Mouse (Mus musculus) E14TG2a.4 (cell line): Measurements from ENCODE around the gene Zfp879.
A peak's percentile ranks its signal among the peaks of the same experiment; 100 is the strongest.

Experiments used
- H3K27me3 ChIP-seq: 2 replicates; pipeline ENCODE4 v1.6.1; 2014; ENCODE audit warnings: low read length, control low read depth; ENCODE audit not compliant: insufficient read depth
- H3K36me3 ChIP-seq: 2 replicates; pipeline ENCODE4 v1.6.1; 2014; ENCODE audit warnings: low read length, control low read depth; ENCODE audit not compliant: insufficient read depth
- H3K4me1 ChIP-seq: replicated peaks from 2 replicates; pipeline ENCODE4 v1.6.1; 2014; ENCODE audit warnings: low read depth, low read length, control low read depth
- H3K4me3 ChIP-seq: replicated peaks from 2 replicates; pipeline ENCODE4 v1.5.1; 2014; ENCODE audit warnings: mild to moderate bottlenecking, low read length
- H3K9me3 ChIP-seq: 2 replicates; pipeline ENCODE4 v1.6.1; 2014; ENCODE audit warnings: low read length, control low read depth
- CTCF ChIP-seq: conservative IDR thresholded peaks from 2 replicates; pipeline ENCODE4 v1.5.1; 2014; ENCODE audit warnings: low read length
- NANOG ChIP-seq: IDR thresholded peaks from 2 replicates; pipeline ENCODE4 v1.6.1; 2014; ENCODE audit warnings: borderline replicate concordance, low read length, mixed read lengths
- POU5F1 ChIP-seq: IDR thresholded peaks from 2 replicates; pipeline ENCODE4 v1.6.1; 2014; ENCODE audit warnings: low read length, borderline replicate concordance

Zfp879 gene

DNA sequence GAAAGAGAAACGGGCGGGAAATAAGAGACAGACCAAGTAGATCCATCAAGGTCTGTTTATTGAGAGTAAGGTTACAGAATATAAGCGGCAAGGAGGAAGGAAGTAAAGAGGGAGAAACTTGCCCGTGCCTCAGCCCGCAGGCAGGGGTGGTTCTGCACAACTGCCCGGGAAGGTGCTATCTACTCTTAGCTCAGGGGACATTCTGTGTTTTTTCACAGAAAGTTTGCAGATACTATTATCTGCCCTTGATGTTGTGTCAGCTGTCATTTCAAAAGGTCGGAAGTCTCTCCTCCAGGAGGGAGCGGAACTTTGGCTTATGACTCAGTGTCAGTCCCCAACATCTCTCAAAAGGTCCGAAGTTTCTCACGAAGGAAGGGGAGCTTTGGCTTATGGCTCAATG, 8.0 kb upstream of the Zfp879 start:
- H3K9me3 ChIP-seq: 0 out of 2 replicates have a peak, but pooled peaks cover 8% of the 10 kb centered on the region
- H3K27me3 ChIP-seq: peaks cover 89% of the 10 kb centered on the region
- TF ChIP-seq POU5F1 (no peak), NANOG (no peak), CTCF (no peak)
- peak overlapping the region; percentile 11; the same call in 1 of the 2 replicates for H3K4me3 ChIP-seq
- H3K36me3 ChIP-seq: no peaks in the 10 kb centered on the region
- H3K4me1 ChIP-seq: peaks cover 51% of the 10 kb centered on the region

DNA sequence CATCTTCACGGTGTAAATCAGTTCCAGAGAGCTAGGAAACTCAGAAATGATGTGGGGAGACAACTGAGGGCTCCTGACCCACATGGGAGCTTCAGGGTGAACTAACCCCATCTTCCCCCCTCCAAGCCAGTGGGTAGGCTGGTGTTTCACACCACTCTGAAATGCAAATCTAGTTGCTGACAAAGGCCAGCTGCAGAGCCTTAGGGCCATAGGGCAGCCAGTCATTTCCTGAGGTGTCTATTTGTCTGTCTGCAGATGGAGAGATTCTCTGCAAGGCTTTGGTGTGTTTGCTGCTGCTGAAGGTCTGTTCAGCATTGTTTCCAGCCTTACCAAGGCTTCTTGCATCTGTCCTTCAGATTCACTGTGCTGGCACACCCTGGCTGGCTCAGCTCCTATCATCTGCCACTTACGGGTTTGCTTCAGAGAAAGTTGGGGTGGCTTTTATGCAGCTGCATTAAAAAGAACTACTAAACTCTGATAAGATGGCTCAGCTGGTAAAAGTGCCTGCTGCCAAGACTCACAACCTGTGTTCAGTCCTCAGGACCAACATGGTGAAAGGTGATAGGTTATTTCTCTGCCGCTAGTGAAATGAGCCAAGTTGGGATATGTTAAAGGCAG, 7.3 kb upstream of the Zfp879 start:
- H3K4me1 ChIP-seq: peaks cover 44% of the 10 kb centered on the region
- H3K36me3 ChIP-seq: no peaks in the 10 kb centered on the region
- H3K4me3 ChIP-seq: no peak overlapping the region
- TF ChIP-seq POU5F1 (no peak), CTCF (no peak), NANOG (no peak)
- peaks cover 85% of the 10 kb centered on the region for H3K27me3 ChIP-seq
- H3K9me3 ChIP-seq: 0 out of 2 replicates have a peak, but pooled peaks cover 8% of the 10 kb centered on the region

DNA sequence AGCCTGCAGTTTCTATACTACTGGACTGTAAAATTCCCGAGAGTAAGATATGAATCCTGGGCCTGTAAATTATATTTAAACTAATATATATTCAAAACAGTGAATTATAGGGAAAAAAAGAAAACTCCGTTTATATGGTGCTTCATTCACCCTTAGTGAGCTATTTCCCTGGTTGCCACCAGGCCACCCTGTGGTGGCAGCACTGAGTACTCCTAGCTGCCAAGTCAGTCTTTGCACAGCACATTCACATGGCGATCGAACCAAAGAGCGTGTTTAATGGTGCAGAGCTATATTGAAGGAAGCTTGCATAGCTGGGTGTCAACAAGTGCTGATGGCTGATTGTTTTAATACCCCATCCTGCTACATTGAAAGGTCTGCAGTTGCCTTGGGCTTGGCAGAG, 5.7 kb upstream of the Zfp879 start:
- peak; percentile 53 for TF ChIP-seq CTCF
- no peak for TF ChIP-seq NANOG
- no peak for TF ChIP-seq POU5F1

DNA sequence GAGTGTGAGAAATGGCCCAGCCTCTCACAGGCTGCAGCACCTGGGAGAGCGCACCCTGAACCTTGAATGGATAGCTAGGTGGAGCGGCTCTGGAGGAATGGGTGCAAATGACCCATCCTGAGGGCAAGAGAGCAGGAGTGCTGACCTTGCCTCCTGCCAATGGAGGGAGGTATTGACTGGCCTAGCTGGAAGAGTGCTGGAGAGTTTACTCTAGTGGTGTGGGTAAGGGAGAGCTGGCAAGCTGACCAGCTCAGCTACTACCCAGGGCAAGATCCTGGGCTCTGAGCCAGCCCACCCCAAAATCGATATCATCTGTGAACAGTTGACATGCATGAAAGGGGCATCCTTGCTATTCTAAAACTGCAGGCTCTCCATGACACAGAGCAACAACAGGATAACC, 4.6 kb upstream of the Zfp879 start:
- Histone ChIP-seq H3K4me3 (no peak overlapping the region), H3K27me3 (peaks cover 64% of the 10 kb centered on the region), H3K36me3 (no peaks in the 10 kb centered on the region), H3K4me1 (peaks cover 29% of the 10 kb centered on the region), H3K9me3 (0 out of 2 replicates have a peak, but pooled peaks cover 6% of the 10 kb centered on the region)
- TF ChIP-seq POU5F1: no peak
- no peak for TF ChIP-seq CTCF
- TF ChIP-seq NANOG: no peak

More for the DNA sequence above, 5.7 kb upstream of the Zfp879 start:
- no peaks in the 10 kb centered on the region for H3K36me3 ChIP-seq
- H3K4me3 ChIP-seq: no peak overlapping the region
- peaks cover 74% of the 10 kb centered on the region for H3K27me3 ChIP-seq
- peaks cover 30% of the 10 kb centered on the region for H3K4me1 ChIP-seq
- 0 out of 2 replicates have a peak, but pooled peaks cover 6% of the 10 kb centered on the region for H3K9me3 ChIP-seq

DNA sequence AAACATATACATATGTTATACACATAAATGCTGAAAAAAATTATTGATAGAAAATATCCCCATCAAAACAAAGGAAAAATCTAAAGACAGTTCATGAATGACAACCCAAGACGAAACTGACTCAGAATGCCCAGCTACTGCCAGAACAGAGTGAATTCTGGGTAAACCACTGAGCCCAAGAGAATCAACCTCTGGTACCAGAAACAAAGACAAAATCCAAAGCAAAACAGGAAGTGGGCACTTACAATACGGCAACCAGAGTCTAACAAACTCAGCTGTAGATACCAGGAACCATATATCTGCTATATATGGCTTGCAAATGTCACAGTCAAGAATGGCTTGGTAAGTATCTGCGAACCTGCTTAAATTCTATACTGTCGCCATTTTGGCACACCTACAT, 5.6 kb downstream of the Zfp879 start:
- TF ChIP-seq POU5F1: no peak
- H3K9me3 ChIP-seq: no peaks in the 10 kb centered on the region
- no peaks in the 10 kb centered on the region for H3K36me3 ChIP-seq
- peaks cover 4% of the 10 kb centered on the region for H3K4me1 ChIP-seq
- H3K4me3 ChIP-seq: no peak overlapping the region
- H3K27me3 ChIP-seq: peaks cover 13% of the 10 kb centered on the region

DNA sequence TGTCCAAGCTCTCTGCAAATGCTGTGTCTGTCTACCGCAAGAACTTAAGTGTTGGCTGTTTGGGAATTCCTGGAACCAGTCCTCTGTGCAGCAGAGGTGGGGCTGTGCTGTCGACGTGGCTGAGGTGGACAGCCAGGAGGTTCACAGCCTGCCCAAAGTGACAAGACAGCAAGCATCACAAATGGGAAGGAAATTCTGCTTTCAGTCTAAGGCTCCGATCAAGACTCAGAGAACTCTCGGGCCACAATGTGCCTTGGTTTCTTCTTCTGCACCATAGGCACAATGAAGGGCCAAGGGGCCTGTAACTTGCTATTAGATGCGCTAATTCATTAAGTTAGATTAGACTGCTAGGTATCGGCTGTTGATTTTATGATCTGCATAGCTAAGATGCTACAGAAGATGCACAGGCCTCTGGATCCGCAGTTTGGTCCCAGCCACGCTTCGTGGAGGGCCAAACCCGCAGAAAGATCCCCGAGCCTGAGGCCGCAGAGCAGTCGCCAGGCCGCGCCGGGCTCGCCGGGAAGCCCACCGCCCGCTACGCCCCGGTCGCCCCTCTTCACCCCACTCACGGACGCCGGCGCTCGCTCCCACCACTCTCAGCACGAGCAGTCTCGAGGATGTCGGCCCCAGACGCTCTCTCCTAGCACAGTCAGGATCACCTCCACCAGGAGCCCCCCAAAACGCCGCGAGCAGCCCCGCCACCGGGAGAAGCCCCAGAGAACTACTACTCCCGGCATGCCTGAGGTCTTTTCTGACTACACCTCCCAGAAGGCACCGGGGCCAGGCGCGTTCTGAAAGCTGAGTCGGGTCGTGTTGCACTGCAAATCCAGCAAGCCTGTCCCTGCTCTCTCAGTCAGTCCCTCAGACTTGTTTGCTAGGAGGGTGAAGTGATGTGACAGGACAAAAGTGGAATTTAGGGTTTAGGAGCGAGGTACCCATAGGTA, 14.1 kb downstream of the Zfp879 start, which contains the start of gene Zfp354c:
Gene Zfp354c, minus strand, starts transcription at position 715 of the 944 bp plus-strand sequence.
- Histone ChIP-seq H3K4me1 (peaks cover 14% of the 10 kb centered on the region), H3K4me3 (peak within 1 kb of the TSS; percentile 91), H3K36me3 (peaks cover 32% of the 10 kb centered on the region), H3K9me3 (no peaks in the 10 kb centered on the region), H3K27me3 (no peaks in the 10 kb centered on the region)
- TF ChIP-seq NANOG: no peak
- TF ChIP-seq CTCF: no peak
- no peak for TF ChIP-seq POU5F1

DNA sequence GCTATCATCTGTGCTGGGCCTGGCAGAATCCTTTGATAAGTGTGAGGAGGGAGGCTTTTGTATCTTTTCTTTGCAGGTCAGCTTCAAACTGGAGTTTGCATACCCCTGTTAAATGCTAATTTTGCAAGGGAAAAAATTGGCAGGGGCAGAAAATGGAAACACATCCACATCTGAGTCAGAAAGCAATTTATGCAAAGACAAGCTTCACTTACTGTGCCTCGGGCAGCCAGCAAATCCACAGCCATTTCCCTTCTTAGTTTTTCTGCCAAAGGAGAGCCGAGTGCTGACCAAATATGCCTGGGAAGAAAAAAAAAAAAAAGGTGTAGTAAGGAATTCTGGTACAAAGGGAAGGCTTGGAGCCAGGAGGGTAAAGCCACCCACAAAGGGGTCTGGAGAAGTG, 15.1 kb downstream of the Zfp879 start:
- no peak for TF ChIP-seq NANOG
- TF ChIP-seq POU5F1: no peak
- no peak for TF ChIP-seq CTCF
- H3K36me3 ChIP-seq: peaks cover 39% of the 10 kb centered on the region

DNA sequence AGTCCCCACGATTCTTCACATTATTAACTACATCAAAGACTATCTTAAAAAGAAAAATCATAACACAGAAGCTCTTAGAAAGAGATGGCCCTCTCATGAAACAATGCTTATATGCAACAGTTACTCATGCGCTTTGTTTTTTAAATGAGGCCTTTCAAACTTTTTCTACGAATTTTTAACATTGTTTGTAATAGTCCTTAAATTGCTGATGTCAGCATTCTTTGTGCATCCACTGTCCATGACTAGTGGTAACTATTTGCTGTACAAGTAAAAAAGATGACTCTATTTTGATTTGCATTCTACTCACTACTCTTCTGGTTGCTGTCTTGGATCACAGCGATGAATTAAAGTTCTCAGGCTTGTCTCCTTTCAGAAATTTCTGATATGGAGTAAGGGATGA, 27.1 kb downstream of the Zfp879 start:
- no peak for TF ChIP-seq NANOG
- H3K27me3 ChIP-seq: no peaks in the 10 kb centered on the region

More for the DNA sequence above, 15.1 kb downstream of the Zfp879 start:
- peaks cover 14% of the 10 kb centered on the region for H3K4me1 ChIP-seq
- no peaks in the 10 kb centered on the region for H3K27me3 ChIP-seq
- peak overlapping the region; percentile 91; the same call in 1 of the 2 replicates for H3K4me3 ChIP-seq
- H3K9me3 ChIP-seq: no peaks in the 10 kb centered on the region

More for the DNA sequence above, 27.1 kb downstream of the Zfp879 start:
- no peak overlapping the region for H3K4me3 ChIP-seq
- no peaks in the 10 kb centered on the region for H3K4me1 ChIP-seq
- H3K36me3 ChIP-seq: peaks cover 50% of the 10 kb centered on the region
- H3K9me3 ChIP-seq: no peaks in the 10 kb centered on the region
